Mouse (Mus musculus): ENCODE measurements around the gene Lmo2. TPM values are rescaled to one million over a fixed set of nuclear protein-coding genes. Genes with fewer than 3 reads are reported as not detected.

Gene Lmo2
- total RNA-seq, 2 experiments from 2014 or later = 19.2 to 21.5 TPM

GRCm38 (mm10) chr2:104029074-104029473 is 71.3 kb downstream of the Lmo2 start:
- no peak for DNase-seq (ENCODE audit: extremely low spot score in 1 of 2, low spot score in 1 of 2)

- DNase-seq (ENCODE audit: extremely low spot score in 1 of 2, low spot score in 1 of 2) = no peak
Observed at GRCm38 (mm10) chr2:104030381-104030780, 72.6 kb downstream of the Lmo2 start.

Other genes starting within 250 kb of the Lmo2 start
- gene Nat10, start 196.7 kb upstream of the Lmo2 start, total RNA-seq (2021) = 10 to 100 TPM; 29.0 to 34.7 TPM
- 100 to 1,000 TPM; 340 to 369 TPM for gene Caprin1, start 160.3 kb upstream of the Lmo2 start, total RNA-seq (2021)
- 10 to 100 TPM; 45.9 to 47.4 TPM for gene Fbxo3, start 69.7 kb downstream of the Lmo2 start, total RNA-seq (2021)
- not detected for gene 4931422A03Rik, start 70.4 kb downstream of the Lmo2 start, total RNA-seq (2021)
- gene Gm10912, start 107.8 kb downstream of the Lmo2 start, total RNA-seq (2021) = under 1 TPM; 0.37 to 0.59 TPM
- not detected for gene Gm10799, start 110.6 kb downstream of the Lmo2 start, total RNA-seq (2021)
- under 1 TPM; 0.75 to 0.98 TPM for gene Cd59b, start 111.9 kb downstream of the Lmo2 start, total RNA-seq (2021)
- 1 to 10 TPM; 3.8 TPM for gene Cd59a, start 137.8 kb downstream of the Lmo2 start, total RNA-seq (2021)
- gene A930018P22Rik, start 164.8 kb downstream of the Lmo2 start, total RNA-seq (2021) = under 1 TPM; 0.44 to 0.47 TPM